Mouse (Mus musculus): ENCODE measurements around the gene Krt24.

GRCm38 (mm10) chr11:99243820-99244374 is 41.2 kb downstream of the Krt24 start, which contains the start of gene Krt222:
- no peak for TF ChIP-seq EP300 (IDR thresholded peaks at IDR 0.05; ENCODE audit: insufficient read depth, low read depth, low read length)
- TF ChIP-seq CTCF (IDR thresholded peaks at IDR 0.05): no peak
- no peak; the same call in 1 of the 2 replicates for TF ChIP-seq POLR2A (IDR thresholded peaks at IDR 0.05; ENCODE audit: insufficient read depth, low read depth, low read length)

Data from heart, adult 2 months (tissue).